Mouse (Mus musculus) lung, postnatal 0 days (tissue): ENCODE measurements around the gene Pdcd6.

Experiments used
- CTCF ChIP-seq: IDR thresholded peaks from 2 replicates; pipeline ENCODE4 v1.5.1; 2016; ENCODE audit warnings: antibody characterized with exemption, mild to moderate bottlenecking
- EP300 ChIP-seq: IDR thresholded peaks from 2 replicates; pipeline ENCODE4 v1.6.1; 2016; ENCODE audit warnings: antibody characterized with exemption, mild to moderate bottlenecking, control low read depth

DNA sequence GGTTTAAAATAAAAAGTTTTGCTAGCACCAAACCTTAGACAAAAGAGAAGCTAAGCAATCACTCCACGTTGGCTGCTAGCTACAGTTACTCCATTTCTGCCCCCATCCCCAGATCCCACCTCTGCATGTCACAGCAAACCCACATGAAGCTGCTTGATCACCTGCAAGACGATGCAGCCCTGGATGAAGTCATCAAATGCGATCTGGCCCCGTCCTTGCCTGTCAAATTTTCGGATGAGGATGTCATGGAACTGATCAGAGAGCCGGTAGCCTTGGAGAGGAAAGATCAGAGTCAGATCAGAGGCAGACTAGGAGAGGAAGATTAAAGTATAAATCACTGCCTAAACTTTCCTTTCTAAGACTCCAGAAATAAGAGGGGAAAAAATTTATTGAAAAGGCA, 12.0 kb downstream of the Pdcd6 start:
- TF ChIP-seq CTCF = no peak
- TF ChIP-seq EP300 = no peak
